Mouse (Mus musculus) retina, postnatal 7 days (tissue): Measurements from ENCODE around the gene Rpl27.
"Not testable (repeated sequence)": the region's sequence is repeated elsewhere in the genome, so short reads cannot be mapped to it uniquely, and the experiment has no call there.

Source experiments
- DNase-seq: peaks from one replicate; pipeline ENCODE4 v3.0.0-alpha.2; 2012; ENCODE audit warnings: low read depth, low spot score

Rpl27 gene

DNA sequence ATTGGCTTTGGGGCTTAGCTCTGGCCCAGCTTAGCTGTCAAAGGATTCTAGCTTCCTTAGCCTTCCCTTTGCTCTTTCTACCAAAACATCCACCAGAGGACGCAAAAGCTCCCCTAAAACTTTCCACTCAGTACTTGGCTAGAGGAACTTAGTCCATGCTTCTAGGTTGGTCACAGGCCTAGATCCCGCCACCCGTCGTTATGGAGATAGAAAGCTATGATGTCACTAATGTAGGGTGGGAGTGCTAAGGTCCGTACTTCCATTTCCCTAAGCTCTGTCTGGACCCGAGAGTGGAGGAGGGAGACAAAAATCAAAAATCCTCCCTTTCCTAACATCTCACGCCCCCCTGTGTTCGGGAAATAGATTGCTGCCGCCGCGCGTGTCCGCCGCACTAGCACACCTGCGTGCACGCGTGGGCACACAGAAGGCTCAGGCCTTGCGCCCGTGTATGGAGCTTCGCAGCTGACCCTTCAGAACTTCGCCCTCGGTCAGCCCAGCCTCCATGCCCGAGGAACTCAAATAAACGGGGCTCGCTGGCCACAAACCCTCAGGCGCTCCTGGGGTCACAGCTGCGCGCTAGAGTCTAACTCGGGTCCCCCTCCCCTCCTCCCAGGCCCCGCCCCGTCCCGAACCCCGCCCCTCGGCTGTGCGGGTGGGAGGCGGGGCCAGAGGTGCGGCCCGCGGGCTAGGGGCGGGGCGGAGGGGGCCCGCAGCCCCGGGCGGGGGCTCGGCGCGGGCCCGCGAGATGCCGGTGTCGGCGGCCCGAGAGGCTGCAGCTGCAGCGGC is 25.6 kb downstream of the Rpl27 start:
- DNase-seq: peak; percentile 73

DNA sequence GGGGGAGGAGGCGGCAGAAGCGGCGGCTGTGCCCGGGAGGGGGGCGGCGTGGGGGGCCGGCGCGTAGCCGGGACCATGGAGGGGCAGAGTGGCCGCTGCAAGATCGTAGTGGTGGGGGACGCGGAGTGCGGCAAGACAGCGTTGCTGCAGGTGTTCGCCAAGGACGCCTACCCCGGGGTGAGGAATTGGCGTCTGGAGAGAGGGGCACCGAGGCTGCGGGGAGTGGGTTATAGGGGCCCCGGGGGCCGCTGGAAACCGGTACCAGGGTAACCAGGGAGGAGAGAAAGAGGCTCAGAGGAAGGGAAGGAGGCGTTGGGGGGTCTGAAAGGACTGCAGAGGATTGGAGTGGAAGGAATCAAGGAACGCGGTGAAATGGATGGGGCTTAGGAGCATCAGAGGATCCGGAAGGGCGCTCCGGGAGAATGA is 26.2 kb downstream of the Rpl27 start:
- no peak for DNase-seq

DNA sequence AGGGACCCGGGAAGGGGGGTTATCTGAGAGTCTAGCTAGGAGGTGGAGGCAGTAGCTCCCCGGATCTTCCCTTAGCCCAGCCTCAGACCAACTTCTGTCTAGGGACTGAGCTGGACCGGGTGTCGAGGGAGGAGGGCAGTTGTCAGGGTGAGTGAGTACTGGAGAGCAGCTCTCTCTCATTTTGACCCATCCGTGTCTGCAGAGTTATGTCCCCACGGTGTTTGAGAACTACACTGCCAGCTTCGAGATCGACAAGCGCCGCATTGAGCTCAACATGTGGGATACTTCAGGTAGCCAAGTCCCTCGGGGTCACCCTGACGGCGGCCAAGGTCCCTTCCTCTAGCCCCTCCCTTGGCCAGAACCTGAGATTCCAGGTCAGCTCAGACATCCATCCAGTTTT is 26.6 kb downstream of the Rpl27 start:
- no peak for DNase-seq

DNA sequence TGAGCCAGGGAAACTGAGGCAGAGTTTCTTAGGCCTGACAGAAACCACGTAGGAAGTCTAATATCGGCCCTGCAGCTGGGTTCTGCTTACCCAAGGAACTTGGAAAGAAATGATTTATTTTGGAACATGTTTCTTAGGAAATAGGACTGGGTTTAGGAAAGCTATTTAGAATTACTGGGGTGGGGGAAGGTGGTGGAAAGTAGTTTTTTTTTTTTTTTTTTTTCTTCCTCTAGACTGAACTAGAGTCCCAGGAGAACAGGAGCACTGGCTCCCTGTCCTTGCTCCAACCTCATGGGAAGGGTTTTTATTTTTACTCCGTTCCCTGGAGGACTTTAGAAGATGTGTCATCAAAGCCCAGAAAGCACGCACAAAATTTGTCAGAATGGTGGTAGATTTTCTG is 27.1 kb downstream of the Rpl27 start:
- DNase-seq: no peak

DNA sequence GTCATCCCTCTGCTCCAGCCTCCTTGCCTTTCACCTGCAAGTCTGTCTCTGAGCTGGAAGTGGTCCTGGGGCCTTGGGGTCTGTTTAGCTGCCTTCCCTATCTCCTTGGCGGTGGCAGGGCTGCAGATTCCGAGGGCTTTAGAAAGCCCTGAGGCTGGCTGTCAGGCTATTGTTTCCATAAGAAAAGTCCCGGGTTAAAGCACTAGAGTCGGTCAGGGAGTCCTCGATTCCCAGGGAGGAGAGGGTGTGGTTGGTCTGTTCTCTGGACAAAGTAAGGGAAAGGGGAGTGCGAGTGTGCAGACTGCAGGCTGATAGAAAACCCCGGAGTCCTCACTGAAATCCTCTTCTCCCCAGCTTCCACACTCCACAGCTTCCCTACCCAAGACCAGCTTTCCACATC is 28.1 kb downstream of the Rpl27 start:
- no peak for DNase-seq

DNA sequence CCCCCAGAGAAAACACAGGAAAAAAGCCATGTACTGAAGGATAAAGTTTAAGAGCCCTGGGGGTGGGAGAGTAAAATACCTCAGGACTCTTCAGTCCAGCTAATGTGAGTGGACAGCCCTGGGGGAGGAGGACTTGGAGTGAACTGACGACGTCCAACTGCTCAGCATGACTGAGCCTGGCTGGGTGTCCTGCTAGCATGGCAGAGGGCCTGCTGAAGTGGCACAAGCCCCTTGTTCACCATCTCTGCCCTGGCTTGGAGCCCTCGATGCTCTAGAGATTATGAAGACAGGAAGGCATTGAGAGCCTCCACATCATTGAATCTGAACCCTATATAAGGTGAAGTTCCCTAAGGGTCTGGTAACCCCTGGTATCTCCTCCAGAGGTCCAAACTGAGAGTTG is 29.8 kb downstream of the Rpl27 start:
- no peak for DNase-seq

DNA sequence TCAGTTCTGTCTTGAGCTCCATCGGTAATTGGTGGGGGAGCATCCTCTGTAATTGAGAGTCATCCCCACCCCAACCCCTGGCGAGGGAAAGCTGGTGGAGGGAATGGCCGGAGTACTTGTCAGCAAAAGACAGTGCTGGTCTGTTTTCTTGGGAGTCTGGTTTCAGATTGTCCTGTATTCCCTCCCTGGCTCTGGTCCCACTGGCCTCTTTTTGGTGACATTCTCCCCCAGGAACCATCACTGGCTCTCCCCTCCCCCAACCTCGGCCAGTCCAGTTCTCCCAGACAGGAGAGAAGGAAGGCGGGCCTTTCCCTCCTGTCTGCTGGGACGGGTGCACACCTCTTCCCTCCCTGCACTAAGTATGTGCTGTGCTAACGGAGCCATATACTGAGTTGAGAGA is 30.2 kb downstream of the Rpl27 start:
- no peak for DNase-seq

DNA sequence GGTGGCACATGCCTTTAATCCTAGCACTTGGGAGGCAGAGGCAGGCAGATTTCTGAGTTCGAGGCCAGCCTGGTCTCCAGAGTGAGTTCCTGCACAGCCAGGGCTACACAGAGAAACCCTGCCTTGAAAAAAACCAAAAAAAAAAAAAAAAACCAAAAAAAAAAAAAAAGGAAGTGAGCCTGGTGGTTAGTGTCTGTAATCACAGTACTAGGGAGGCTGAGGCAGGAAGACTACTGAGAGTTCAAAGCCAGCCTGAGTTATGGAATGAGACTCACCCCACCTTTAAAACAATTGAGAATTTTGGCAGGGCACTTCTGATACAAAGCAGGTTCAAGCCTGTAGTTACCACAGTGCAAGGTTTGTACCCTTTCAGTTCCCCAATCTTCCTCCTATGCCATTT is 31.6 kb downstream of the Rpl27 start:
- not testable (repeated sequence) for DNase-seq

DNA sequence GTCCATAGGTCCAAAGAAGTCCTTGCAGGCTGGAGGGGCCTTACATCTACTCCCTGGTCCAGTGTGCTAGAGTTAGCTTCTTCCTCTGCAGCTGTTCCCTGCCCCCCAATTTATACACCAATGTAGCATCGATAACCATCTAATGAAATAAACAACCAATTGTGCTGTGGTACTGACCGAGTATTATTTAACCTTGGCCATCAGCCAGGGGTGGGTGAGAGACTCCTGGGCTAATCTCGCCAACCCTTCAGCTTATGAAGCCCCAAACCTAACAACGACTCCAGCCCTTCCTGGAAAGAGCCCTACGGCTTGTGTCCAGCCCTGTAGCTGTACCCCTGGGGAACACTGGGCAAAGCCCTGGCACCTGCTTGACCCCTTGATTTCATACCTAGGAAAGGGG is 32.2 kb downstream of the Rpl27 start:
- no peak for DNase-seq

DNA sequence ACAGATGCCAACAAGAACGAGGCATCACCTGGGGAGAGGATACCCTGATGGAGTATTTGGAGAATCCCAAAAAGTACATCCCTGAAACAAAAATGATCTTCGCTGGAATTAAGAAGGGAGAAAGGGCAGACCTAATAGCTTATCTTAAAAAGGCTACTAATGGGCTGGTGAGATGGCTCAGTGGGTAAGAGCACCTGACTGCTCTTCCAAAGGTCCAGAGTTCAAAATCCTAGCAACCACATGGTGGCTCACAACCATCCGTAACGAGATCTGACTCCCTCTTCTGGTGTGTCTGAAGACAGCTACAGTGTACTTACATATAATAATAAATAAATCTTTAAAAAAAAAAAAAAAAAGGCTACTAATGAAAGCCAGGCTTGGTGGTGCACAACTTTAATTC is 34.3 kb downstream of the Rpl27 start:
- not testable (repeated sequence) for DNase-seq

DNA sequence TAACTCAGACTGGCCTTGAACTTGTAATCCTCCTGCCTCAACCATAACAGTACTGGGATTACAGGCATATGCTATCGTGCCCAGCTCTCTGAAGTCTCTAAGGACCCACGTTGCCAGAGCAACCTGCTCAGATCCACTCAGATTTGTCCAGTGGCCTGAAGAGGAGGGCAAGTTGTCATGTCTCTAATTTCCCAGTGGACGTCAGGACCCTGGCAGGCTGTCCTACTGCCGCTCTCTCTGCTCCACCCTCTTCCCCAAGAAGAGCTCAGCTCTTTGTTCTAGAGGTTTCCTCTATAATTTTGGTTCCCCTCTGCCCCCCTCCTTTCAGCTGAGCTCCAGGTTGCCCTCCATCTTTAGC is 35.1 kb downstream of the Rpl27 start:
- DNase-seq: no peak

DNA sequence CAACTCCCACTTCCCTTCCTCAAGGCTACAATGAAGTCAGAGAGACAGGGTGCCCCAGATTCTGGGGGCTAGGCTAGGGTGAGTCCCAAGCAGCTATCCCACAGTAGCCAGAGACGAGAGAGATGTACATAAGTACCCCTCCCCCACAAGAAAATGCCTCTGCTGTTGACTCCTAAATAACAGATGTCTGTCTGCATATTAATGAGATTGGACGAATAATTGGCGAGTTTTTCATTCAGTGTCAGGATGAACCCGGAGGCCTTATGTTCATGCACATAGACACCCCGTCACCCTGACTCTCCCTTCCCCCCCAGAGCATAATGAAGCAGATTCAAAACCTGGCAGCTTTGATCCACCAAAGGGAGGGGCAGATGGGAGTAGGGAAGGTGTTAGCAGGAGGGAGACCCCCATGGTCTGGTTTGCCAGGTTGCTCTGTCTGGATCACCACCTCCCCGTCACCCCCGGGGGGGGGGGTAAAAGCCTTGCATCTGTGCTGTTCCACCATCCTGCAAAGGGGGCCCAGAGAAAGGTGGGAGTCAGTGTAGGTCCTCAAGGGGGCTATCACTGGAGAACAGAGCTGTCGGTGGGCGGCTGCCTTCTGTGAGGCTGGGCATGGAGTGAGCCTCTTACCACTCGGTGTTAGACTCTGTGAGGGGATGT is 35.6 kb downstream of the Rpl27 start:
- peak; percentile 28 for DNase-seq

DNA sequence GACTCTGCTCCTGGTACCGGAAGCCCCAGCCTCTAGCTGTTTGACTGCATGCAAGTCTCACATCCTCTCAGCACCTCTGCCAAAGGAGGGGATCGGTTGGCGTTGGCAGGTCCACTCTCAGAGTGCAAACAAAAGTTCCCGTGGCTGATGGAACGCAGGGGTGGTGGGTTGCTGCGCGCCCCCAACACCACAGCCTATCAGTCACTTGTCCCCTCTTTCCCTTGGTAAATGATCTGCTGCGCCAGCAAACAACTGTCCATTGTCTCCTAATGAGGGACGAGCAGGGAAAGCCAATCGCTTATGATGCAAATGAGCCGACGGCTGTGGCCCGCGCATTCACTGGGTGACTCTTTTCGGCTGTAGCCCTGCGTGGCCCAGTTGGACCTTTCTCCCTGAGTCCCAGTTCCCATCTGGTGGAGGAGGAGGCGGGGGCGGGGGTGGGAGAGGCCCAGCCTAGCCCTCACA is 37.1 kb downstream of the Rpl27 start:
- no peak for DNase-seq

DNA sequence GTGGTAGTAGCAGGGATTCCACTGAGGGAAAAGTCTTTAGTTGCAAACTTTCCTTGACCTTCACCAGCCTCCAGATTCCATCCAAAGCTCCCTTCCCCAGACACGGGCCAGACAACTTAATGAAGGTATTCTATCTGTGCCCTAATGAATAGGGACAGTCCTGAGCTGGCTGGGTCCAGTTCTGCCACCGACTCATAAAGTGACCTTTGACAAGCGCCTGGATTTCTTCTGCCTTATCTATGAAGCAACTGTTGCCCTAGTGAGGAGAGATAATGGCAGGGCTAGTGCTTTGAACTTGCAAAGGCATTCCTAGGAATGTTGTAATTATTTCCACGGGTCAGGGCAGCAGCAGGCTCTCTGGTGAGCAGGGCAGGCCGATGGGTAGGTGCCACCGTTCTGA is 38.8 kb downstream of the Rpl27 start:
- no peak for DNase-seq

DNA sequence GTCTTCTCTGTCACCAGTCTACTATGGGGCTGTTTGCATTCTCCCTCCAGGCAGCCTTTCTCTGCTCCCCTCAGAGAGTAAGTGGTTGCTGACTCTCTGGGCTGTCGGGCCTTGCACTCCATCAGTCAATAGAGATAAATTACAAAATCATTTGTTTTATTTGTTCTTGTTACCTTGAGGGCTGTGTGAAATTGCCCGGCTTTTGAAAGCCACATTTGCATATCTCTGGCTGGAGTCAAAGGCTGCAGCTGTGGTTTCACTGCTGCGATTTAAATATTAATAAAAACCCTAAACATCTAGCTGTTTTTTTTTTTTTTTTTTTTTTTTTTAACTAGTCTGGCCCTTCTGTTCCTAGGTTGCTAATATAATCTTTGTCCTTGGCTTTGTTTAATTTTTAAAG is 41.7 kb downstream of the Rpl27 start:
- no peak for DNase-seq

DNA sequence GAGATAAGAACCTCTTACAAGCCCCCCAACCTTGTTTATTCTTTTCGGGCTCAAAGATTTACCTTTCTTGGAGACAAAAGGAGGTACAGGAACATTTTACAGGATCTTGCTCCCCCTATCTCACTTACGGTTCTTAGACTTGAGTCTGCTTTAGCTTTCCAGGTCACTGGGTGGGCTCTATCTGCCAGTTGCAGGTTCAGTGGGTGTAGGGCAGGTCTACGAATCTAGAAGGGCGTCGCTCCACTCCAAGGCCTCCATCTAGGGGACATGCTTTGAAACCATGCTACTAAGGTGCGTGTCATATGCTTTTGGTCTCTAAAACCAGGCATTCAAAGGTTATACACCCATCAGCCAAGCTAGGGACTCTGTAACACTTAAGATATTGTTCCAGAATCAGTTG is 42.1 kb downstream of the Rpl27 start:
- no peak for DNase-seq

DNA sequence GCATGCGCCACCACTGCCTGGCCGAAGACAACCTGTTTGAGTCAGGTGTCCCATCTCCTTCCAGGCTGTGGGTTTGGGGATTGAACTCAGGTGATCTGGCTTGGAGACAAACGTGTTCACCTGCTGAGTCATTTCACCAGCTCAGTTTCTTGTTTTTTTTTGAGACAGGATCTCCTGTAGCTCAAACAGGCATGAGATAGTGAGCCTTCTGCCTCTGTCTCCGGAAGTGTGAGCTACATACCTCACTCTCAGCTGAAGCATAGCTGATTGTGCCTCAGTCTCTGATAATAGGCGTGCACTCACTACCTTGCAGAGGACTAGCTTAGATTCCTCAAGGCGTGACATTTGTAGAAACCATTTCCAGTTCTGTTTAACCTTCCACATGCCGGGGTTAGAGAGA is 42.7 kb downstream of the Rpl27 start:
- DNase-seq: no peak

DNA sequence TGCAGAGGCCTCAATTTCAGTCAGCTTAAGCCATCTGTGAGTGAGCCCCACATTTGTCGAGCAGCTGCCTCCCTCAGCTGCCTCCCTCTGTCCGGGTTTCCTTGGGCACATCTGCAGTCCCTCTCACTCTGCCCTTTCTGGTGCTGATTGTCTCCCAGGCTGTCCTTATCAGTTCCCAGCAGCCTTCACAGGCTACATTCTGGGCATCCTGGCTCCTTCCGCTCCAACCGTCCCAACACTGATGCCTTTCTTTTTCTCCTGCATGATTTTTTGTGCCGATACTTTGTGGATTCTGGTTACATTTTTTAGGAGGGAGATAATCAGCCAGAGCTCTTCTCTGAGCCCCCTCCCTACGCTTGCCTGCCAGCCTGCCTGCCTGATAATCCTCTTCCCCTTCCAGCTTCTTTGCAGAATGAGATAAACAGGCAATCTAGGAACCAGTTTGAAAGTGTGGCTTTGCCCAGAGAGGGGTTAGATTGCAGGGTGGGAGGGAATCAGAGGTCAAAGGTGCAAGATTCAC is 43.5 kb downstream of the Rpl27 start:
- no peak for DNase-seq

DNA sequence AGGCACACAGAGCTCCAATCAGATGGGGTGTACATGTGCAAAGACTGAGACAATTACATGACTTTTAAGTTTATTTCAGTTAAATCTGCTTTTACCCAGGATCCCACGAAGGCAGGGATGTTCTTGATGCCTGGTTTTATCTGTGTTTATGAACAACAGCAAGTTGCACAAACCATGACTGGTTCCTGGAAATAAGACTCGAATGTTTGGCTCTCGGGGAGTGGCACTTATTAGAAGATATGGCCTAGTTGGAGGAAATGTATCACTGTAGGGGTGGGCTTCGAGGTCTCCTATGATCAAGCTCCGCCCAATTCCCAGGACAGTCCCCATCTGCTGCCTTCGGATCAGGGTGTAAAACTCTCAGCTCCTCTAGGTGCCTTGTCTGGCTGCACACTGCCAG is 44.0 kb downstream of the Rpl27 start:
- no peak for DNase-seq
